Mouse (Mus musculus): ENCODE data around the gene Mfap2.

DNA sequence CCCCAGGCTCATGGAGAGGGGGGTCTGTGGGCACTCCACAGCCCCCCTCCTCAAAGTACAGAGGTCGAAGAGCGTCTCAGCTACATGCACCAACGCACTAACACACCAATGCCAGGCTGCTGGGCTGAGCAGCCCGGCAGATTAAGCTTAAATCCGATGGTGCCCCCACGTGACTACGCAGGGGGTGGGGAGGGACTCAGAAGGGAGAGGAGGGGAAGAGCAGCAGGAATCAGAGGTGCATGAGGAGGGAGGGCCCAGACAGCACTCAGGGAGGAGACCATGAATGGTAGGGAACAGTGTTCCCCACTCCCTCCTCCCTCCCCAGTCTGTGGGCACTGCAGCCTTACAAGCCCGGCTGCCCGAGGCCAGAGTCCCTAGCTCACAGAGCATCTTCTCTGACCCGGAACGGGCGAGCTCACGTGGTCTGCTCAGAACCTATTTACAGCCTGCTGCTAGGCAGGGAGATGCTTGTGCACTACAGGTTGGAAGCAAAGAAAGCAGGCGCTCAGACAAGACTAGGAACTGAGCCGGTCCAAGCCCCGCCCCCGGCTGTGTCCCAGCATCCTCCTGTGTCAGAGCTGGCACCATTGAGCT, 43.4 kb downstream of the Mfap2 start:
- TF ChIP-seq CTCF (IDR thresholded peaks at IDR 0.05; ENCODE audit: low read depth, low read length) (no peak), GATA1 (IDR thresholded peaks at IDR 0.05; ENCODE audit: borderline replicate concordance, low read length) (no peak), TAL1 (conservative IDR thresholded peaks at IDR 0.05; ENCODE audit: low read depth, low read length) (no peak)

Data from G1E (cell line).